Mouse (Mus musculus) thymus, adult 2 months (tissue): ENCODE measurements around the gene Psmd9. TPM values are rescaled to one million over a fixed set of nuclear protein-coding genes. Genes with fewer than 3 reads are reported as not detected.
A peak's percentile ranks its signal among the peaks of the same experiment; 100 is the strongest.

Source experiments
- DNase-seq: peaks from one replicate; pipeline ENCODE4 v3.0.0; 2021
- H3K27ac ChIP-seq: fragments of 200-500 bp; 2 replicates; pipeline ENCODE4 v1.5.1; 2012; ENCODE audit warnings: low read length, control low read depth; ENCODE audit not compliant: control insufficient read depth, insufficient read depth
- H3K27me3 ChIP-seq: fragments of 200-500 bp; 2 replicates; pipeline ENCODE4 v1.6.1; 2012; ENCODE audit warnings: mild to moderate bottlenecking, low read length, moderate library complexity, mixed read lengths; ENCODE audit not compliant: control insufficient read depth, insufficient read depth
- H3K36me3 ChIP-seq: fragments of 200-500 bp; 2 replicates; pipeline ENCODE4 v1.6.1; 2012; ENCODE audit warnings: mild to moderate bottlenecking, low read length, moderate library complexity; ENCODE audit not compliant: control insufficient read depth, insufficient read depth
- H3K4me1 ChIP-seq: fragments of 200-500 bp; replicated peaks from 2 replicates; pipeline ENCODE4 v1.6.1; 2012; ENCODE audit warnings: low read length; ENCODE audit not compliant: control insufficient read depth, insufficient read depth
- H3K4me3 ChIP-seq: fragments of 200-500 bp; 2 replicates; pipeline ENCODE4 v1.5.1; 2012; ENCODE audit warnings: mild to moderate bottlenecking, low read length, control low read depth, moderate library complexity; ENCODE audit not compliant: control insufficient read depth, insufficient read depth
- CTCF ChIP-seq: fragments of 200-500 bp; IDR thresholded peaks from 2 replicates; pipeline ENCODE4 v1.5.1; 2012; ENCODE audit warnings: mild to moderate bottlenecking, control low read depth, low read length, moderate library complexity, borderline replicate concordance; ENCODE audit not compliant: control insufficient read depth, poor library complexity, insufficient read depth; ENCODE audit errors: extremely low read depth
- POLR2A ChIP-seq: fragments of 200-500 bp; IDR thresholded peaks from 2 replicates; pipeline ENCODE4 v1.6.1; 2012; ENCODE audit warnings: mild to moderate bottlenecking, low read length, control low read depth, moderate library complexity; ENCODE audit not compliant: control insufficient read depth, poor library complexity, insufficient read depth; ENCODE audit errors: extremely low read depth
- WGBS: fragments of 180-500 bp; shearing (Covaris S2); methylation state at CpG from one replicate; pipeline ENCODE4 v1.1.7; 2018; 5-methylcytosine and 5-hydroxymethylcytosine counted together
- polyA plus RNA-seq: library from polyadenylated mRNA; depleted of rRNA; stranded (reverse); fragments of >200 nt; gene quantifications from 2 replicates; pipeline ENCODE4 v1.2.3, GENCODE M21; 2012

Gene Psmd9
- polyA plus RNA-seq, 1 experiment, result 34.7 TPM

DNA sequence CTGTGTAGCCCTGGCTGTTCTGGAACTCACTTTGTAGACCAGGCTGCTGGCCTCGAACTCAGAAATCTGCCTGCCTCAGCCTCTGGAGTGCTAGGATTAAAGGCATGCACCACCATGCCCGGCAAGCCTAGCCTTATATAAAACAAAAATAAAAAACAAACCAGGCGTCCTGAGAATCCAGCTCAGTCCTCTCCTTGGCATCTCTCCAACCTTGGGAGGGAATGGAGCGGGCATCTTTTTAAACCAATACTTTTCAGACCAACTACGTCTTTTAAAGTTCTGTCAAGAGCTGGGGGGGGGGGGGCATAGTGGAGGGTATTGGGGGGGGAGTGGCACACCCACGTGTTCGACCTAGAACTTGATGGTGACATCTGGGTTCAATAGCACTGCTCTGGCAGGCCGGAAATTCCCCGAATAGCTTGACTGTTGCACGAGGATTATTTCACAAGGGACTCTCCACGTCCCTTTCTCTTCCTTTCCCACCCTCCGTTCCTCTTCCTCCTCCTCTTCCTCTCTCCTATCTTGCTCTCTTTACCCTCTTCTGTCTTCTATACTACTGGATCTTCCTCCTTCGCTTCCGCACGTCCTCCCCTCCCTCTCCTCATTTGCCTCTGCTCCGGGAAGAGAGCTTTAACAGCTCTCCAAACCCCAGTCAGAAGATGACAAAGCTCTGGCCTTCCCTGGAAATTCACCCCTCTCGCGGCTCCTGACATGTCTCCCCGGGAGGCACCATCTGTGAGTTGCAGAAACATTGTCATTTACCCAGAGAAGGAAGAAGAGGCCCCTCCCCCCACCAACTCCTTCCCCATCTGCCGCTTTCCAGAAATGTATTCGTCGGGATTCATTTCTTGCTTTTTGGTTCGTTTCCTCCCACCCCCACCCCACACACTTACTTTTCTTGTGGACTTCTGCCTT, 87.9 kb downstream of the Psmd9 start:
- DNase-seq, result no peak
- 49% methylated on average over 23 of the region's 23 CpGs for WGBS
- no peaks in the 10 kb centered on the region for H3K27me3 ChIP-seq
- peaks cover 25% of the 10 kb centered on the region for H3K4me1 ChIP-seq
- H3K27ac ChIP-seq, result no peak overlapping the region
- TF ChIP-seq CTCF (no peak), POLR2A (no peak)
- H3K4me3 ChIP-seq, result no peak overlapping the region
- no peaks in the 10 kb centered on the region for H3K36me3 ChIP-seq

DNA sequence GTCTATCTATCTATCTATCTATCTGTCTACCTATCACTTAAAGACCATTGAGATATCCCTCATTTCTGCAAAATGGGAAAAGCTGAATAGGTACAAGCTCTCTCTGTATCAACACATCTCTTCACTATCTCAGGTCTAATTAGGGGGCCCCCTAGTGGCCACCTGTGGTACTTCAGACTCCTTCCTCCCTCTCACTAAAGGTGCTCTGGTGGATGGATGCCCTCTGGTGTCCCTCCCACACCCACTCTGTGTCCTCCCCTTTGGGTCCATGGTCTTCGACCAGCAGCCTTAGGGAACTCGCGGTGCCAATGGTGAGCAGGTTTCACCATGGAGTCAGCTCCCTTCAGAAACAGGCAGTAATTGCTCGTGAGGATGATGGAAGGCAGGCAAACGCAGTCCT, 89.8 kb downstream of the Psmd9 start:
- Histone ChIP-seq H3K36me3 (no peaks in the 10 kb centered on the region), H3K27ac (no peak overlapping the region), H3K4me3 (no peak overlapping the region), H3K27me3 (no peaks in the 10 kb centered on the region), H3K4me1 (peaks cover 18% of the 10 kb centered on the region)
- TF ChIP-seq CTCF (peak; percentile 52; the same call in 1 of the 2 replicates), POLR2A (no peak)
- DNase-seq, result peak; percentile 82
- 52% methylated on average over 5 of the region's 5 CpGs for WGBS

DNA sequence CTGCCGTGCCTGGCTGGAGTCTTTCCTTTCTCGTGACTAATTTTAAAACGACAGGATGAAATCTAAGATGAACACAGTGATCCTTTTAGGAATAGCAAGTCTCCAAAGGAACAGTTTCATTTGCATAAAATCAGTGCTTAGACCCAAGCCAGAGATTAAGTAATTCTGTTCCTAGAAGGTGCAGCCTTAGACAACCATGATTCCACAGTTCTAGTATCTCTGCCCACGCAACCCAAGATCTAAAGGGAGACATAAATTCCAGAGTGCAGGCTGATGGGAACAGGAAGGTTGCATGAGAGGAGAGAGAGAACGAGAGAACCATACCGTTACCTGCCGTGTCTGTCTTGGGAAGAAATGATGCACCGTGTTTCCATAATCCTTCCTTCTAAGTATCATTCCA, 91.5 kb downstream of the Psmd9 start:
- H3K27me3 ChIP-seq, result no peaks in the 10 kb centered on the region
- peaks cover 11% of the 10 kb centered on the region for H3K4me1 ChIP-seq
- H3K36me3 ChIP-seq, result no peaks in the 10 kb centered on the region
- TF ChIP-seq POLR2A, result no peak
- no peak for TF ChIP-seq CTCF
- 90% methylated on average over 8 of the region's 8 CpGs for WGBS
- H3K4me3 ChIP-seq, result no peak overlapping the region
- DNase-seq, result no peak
- no peak overlapping the region for H3K27ac ChIP-seq

DNA sequence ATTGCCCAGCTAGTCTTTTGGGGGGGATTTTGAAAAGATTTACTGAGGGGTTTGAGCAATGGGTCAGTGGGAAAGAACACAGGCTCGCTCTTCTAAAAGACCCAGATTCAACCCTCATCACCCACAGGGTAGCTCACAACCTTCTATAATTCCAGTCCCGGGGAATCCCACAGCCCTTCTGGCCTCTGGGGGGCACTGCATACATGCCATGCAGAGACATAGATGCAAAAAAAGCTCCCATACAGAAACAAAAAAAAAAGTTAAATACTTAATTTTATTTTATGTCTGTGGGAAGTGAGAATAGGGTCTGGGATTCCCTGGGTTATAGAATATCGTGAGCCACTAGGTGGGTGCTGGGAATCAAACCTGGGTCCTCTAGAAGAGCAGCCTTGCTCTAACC, 97.7 kb downstream of the Psmd9 start:
- WGBS, result 90% methylated on average over 3 of the region's 3 CpGs
- TF ChIP-seq CTCF (no peak), POLR2A (no peak)
- H3K4me3 ChIP-seq, result no peak overlapping the region
- H3K27ac ChIP-seq, result no peak overlapping the region
- H3K4me1 ChIP-seq, result peaks cover 2% of the 10 kb centered on the region; the same call in 1 of the 2 replicates
- no peaks in the 10 kb centered on the region for H3K36me3 ChIP-seq
- no peak for DNase-seq
- no peaks in the 10 kb centered on the region for H3K27me3 ChIP-seq

DNA sequence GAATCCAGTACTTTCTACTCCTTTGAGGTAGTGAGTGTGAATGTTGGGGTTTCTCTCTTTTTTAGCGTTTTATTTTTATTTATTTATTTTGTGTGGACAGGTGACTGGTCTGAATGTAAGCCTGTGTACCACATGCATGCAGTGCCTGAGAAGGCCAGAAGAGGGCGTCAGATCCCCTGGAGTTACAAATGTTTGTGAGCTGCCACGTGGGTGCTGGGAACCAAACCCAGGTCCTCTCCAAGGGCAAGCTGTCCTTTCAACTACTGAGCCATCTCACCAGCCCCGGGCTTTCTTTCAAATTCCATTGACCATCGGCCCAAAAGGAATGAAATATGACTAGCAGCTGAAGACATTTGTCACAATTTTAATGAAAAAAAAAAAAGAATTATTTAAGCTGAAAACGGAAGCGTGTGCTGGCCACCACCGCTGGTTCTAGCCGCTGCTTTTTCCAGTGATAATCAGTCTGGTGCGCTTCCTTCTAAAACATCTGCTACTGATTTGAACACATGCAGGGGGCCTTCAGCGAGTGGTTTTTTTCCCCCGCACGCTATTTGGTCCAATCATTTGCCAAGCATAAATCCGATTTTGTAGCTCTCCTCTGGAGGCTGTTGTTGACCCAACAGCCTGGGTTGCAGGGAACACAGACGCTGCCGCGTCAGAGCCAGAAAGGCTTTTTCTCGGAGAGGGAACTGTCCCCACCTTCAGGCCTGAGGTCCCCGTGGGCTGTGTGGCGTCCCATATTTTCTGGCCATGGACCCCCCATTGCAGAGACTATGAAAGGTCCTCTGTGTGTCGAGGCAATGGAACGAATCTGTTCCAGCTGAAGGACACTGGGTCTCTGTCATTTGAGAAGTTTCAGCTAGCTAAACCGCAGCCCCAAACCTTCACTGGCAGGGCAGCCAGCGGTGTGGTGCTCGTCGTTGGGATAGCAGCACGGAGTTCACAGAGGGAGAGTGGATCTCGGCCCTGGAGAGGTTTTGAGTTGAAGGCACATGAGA, 99.6 kb downstream of the Psmd9 start:
- no peaks in the 10 kb centered on the region for H3K27me3 ChIP-seq
- no peak for DNase-seq
- H3K4me3 ChIP-seq, result no peak overlapping the region
- H3K4me1 ChIP-seq, result no peaks in the 10 kb centered on the region
- 90% methylated on average over 28 of the region's 28 CpGs for WGBS
- TF ChIP-seq POLR2A, result no peak
- TF ChIP-seq CTCF, result no peak
- no peaks in the 10 kb centered on the region for H3K36me3 ChIP-seq
- H3K27ac ChIP-seq, result no peak overlapping the region

DNA sequence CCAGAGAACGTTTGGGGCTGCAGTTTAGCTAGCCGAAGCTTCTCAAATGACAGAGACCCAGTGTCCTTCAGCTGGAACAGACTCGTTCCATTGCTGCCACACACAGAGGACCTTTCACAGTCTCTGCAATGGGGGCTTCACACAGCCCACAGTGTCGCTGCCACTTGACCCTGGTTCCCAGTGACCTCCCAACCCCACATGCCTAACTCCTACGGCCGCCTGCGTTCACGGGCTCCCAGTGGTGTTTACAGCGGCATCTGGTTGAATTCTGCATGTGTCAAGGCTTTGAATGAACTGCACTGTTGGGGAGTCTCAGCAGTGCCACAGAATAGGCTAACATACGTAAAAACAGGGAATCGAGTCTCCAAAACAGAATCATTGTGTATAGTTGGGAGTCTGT, 101.7 kb downstream of the Psmd9 start:
- H3K27me3 ChIP-seq, result no peaks in the 10 kb centered on the region
- H3K36me3 ChIP-seq, result no peaks in the 10 kb centered on the region
- 94% methylated on average over 11 of the region's 11 CpGs for WGBS
- TF ChIP-seq POLR2A (no peak), CTCF (no peak)
- DNase-seq, result no peak
- H3K4me1 ChIP-seq, result no peaks in the 10 kb centered on the region
- H3K4me3 ChIP-seq, result no peak overlapping the region
- H3K27ac ChIP-seq, result no peak overlapping the region
